Mouse (Mus musculus): ENCODE measurements at regions not wholly inside any gene's neighbourhood (a gene's known extent, or its start where the extent isn't known, plus 50 kb on each side); places are given as distances from the start of the nearest gene placed in this dataset.
A peak's percentile ranks its signal among the peaks of the same experiment; 100 is the strongest.
"Not testable (repeated sequence)": the region's sequence is repeated elsewhere in the genome, so short reads cannot be mapped to it uniquely, and the experiment has no call there.

GRCm38 (mm10) chr16:31573833-31574232 is 89.4 kb upstream of the Dlg1 start:
- H3K27ac ChIP-seq (ENCODE audit: low read length); ATAC-seq (ENCODE audit: insufficient read depth, low FRiP score); H3K36me3 ChIP-seq (ENCODE audit: control insufficient read depth, insufficient read depth, low read length); H3K4me2 ChIP-seq (ENCODE audit: low read depth, low read length); H3K9ac ChIP-seq (ENCODE audit: low read length); H3K4me3 ChIP-seq (replicated peaks; ENCODE audit: low read length); H3K9me3 ChIP-seq (replicated peaks; ENCODE audit: control insufficient read depth, low read length); H3K4me1 ChIP-seq (ENCODE audit: control insufficient read depth, insufficient read depth, low read length); H3K27me3 ChIP-seq (ENCODE audit: control insufficient read depth, insufficient read depth, low read length): not testable (repeated sequence)
- WGBS: 89% methylated on average over 9 of the region's 9 CpGs

- H3K4me2 ChIP-seq (ENCODE audit: low read depth, low read length): peak overlapping the region; percentile 30
- H3K4me3 ChIP-seq (replicated peaks; ENCODE audit: low read length): 0 out of 2 replicates have a peak overlapping the region, but pooled peaks have one; percentile 2
- not testable (repeated sequence) for H3K4me1 ChIP-seq (ENCODE audit: control insufficient read depth, insufficient read depth, low read length); H3K27me3 ChIP-seq (ENCODE audit: control insufficient read depth, insufficient read depth, low read length); H3K9me3 ChIP-seq (replicated peaks; ENCODE audit: control insufficient read depth, low read length); H3K27ac ChIP-seq (ENCODE audit: low read length); H3K36me3 ChIP-seq (ENCODE audit: control insufficient read depth, insufficient read depth, low read length); H3K9ac ChIP-seq (ENCODE audit: low read length)
- 11% methylated on average over 11 of the region's 11 CpGs for WGBS
- peak; percentile 50 for ATAC-seq (ENCODE audit: insufficient read depth, low FRiP score)
These were observed 87.6 kb upstream of the Dlg1 start for GRCm38 (mm10) chr16:31575646-31576045.

GRCm38 (mm10) chr16:31576422-31576821 is 86.8 kb upstream of the Dlg1 start:
- H3K4me1 ChIP-seq (ENCODE audit: control insufficient read depth, insufficient read depth, low read length): peaks cover 5% of the 10 kb centered on the region; the same call in 1 of the 2 replicates
- H3K27ac ChIP-seq (ENCODE audit: low read length): no peak overlapping the region
- no peaks in the 10 kb centered on the region for H3K36me3 ChIP-seq (ENCODE audit: control insufficient read depth, insufficient read depth, low read length)
- H3K9me3 ChIP-seq (replicated peaks; ENCODE audit: control insufficient read depth, low read length): no peaks in the 10 kb centered on the region
- no peak for ATAC-seq (ENCODE audit: insufficient read depth, low FRiP score)
- no peak overlapping the region for H3K9ac ChIP-seq (ENCODE audit: low read length)
- no peak overlapping the region for H3K4me3 ChIP-seq (replicated peaks; ENCODE audit: low read length)
- H3K27me3 ChIP-seq (ENCODE audit: control insufficient read depth, insufficient read depth, low read length): no peaks in the 10 kb centered on the region
- no peak overlapping the region for H3K4me2 ChIP-seq (ENCODE audit: low read depth, low read length)
- WGBS: 45% methylated on average over 8 of the region's 8 CpGs

- H3K27ac ChIP-seq (ENCODE audit: low read length): no peak overlapping the region
- no peak for ATAC-seq (ENCODE audit: insufficient read depth, low FRiP score)
- no peaks in the 10 kb centered on the region for H3K27me3 ChIP-seq (ENCODE audit: control insufficient read depth, insufficient read depth, low read length)
- no peaks in the 10 kb centered on the region for H3K36me3 ChIP-seq (ENCODE audit: control insufficient read depth, insufficient read depth, low read length)
- H3K4me2 ChIP-seq (ENCODE audit: low read depth, low read length): no peak overlapping the region
- no peaks in the 10 kb centered on the region for H3K9me3 ChIP-seq (replicated peaks; ENCODE audit: control insufficient read depth, low read length)
- peaks cover 5% of the 10 kb centered on the region; the same call in 1 of the 2 replicates for H3K4me1 ChIP-seq (ENCODE audit: control insufficient read depth, insufficient read depth, low read length)
- no peak overlapping the region for H3K4me3 ChIP-seq (replicated peaks; ENCODE audit: low read length)
- H3K9ac ChIP-seq (ENCODE audit: low read length): no peak overlapping the region
- 57% methylated on average over 7 of the region's 7 CpGs for WGBS
These were observed 85.9 kb upstream of the Dlg1 start for GRCm38 (mm10) chr16:31577347-31577746.

- Histone ChIP-seq H3K27me3 (ENCODE audit: control insufficient read depth, insufficient read depth, low read length) (no peaks in the 10 kb centered on the region), H3K36me3 (ENCODE audit: control insufficient read depth, insufficient read depth, low read length) (no peaks in the 10 kb centered on the region), H3K27ac (ENCODE audit: low read length) (no peak overlapping the region), H3K4me3 (replicated peaks; ENCODE audit: low read length) (no peak overlapping the region), H3K4me2 (ENCODE audit: low read depth, low read length) (no peak overlapping the region), H3K9ac (ENCODE audit: low read length) (no peak overlapping the region), H3K4me1 (ENCODE audit: control insufficient read depth, insufficient read depth, low read length) (peaks cover 5% of the 10 kb centered on the region; the same call in 1 of the 2 replicates), H3K9me3 (replicated peaks; ENCODE audit: control insufficient read depth, low read length) (no peaks in the 10 kb centered on the region)
- WGBS: 85% methylated on average over 3 of the region's 3 CpGs
- ATAC-seq (ENCODE audit: insufficient read depth, low FRiP score): no peak
These were observed 83.9 kb upstream of the Dlg1 start for GRCm38 (mm10) chr16:31579318-31579717.

GRCm38 (mm10) chr16:31580779-31581178 is 82.5 kb upstream of the Dlg1 start:
- no peak for ATAC-seq (ENCODE audit: insufficient read depth, low FRiP score)
- H3K27me3 ChIP-seq (ENCODE audit: control insufficient read depth, insufficient read depth, low read length): no peaks in the 10 kb centered on the region
- no peak overlapping the region for H3K4me2 ChIP-seq (ENCODE audit: low read depth, low read length)
- H3K4me1 ChIP-seq (ENCODE audit: control insufficient read depth, insufficient read depth, low read length): no peaks in the 10 kb centered on the region
- H3K36me3 ChIP-seq (ENCODE audit: control insufficient read depth, insufficient read depth, low read length): no peaks in the 10 kb centered on the region
- H3K4me3 ChIP-seq (replicated peaks; ENCODE audit: low read length): no peak overlapping the region
- H3K9ac ChIP-seq (ENCODE audit: low read length): no peak overlapping the region
- no peak overlapping the region for H3K27ac ChIP-seq (ENCODE audit: low read length)
- no peaks in the 10 kb centered on the region for H3K9me3 ChIP-seq (replicated peaks; ENCODE audit: control insufficient read depth, low read length)
- 91% methylated on average over 6 of the region's 6 CpGs for WGBS

GRCm38 (mm10) chr16:31582885-31583284 is 80.4 kb upstream of the Dlg1 start:
- WGBS: 80% methylated on average over 4 of the region's 4 CpGs
- H3K9me3 ChIP-seq (replicated peaks; ENCODE audit: control insufficient read depth, low read length): no peaks in the 10 kb centered on the region
- no peaks in the 10 kb centered on the region for H3K27me3 ChIP-seq (ENCODE audit: control insufficient read depth, insufficient read depth, low read length)
- H3K27ac ChIP-seq (ENCODE audit: low read length): no peak overlapping the region
- no peak for ATAC-seq (ENCODE audit: insufficient read depth, low FRiP score)
- no peaks in the 10 kb centered on the region for H3K4me1 ChIP-seq (ENCODE audit: control insufficient read depth, insufficient read depth, low read length)
- H3K36me3 ChIP-seq (ENCODE audit: control insufficient read depth, insufficient read depth, low read length): no peaks in the 10 kb centered on the region
- no peak overlapping the region for H3K4me3 ChIP-seq (replicated peaks; ENCODE audit: low read length)
- no peak overlapping the region for H3K9ac ChIP-seq (ENCODE audit: low read length)
- no peak overlapping the region for H3K4me2 ChIP-seq (ENCODE audit: low read depth, low read length)

GRCm38 (mm10) chr16:31583627-31584026 is 79.6 kb upstream of the Dlg1 start:
- Histone ChIP-seq H3K4me2 (ENCODE audit: low read depth, low read length) (no peak overlapping the region), H3K36me3 (ENCODE audit: control insufficient read depth, insufficient read depth, low read length) (no peaks in the 10 kb centered on the region), H3K9me3 (replicated peaks; ENCODE audit: control insufficient read depth, low read length) (no peaks in the 10 kb centered on the region), H3K9ac (ENCODE audit: low read length) (no peak overlapping the region), H3K27me3 (ENCODE audit: control insufficient read depth, insufficient read depth, low read length) (no peaks in the 10 kb centered on the region), H3K4me1 (ENCODE audit: control insufficient read depth, insufficient read depth, low read length) (no peaks in the 10 kb centered on the region), H3K4me3 (replicated peaks; ENCODE audit: low read length) (no peak overlapping the region), H3K27ac (ENCODE audit: low read length) (no peak overlapping the region)
- WGBS: 83% methylated on average over 2 of the region's 2 CpGs
- ATAC-seq (ENCODE audit: insufficient read depth, low FRiP score): no peak

GRCm38 (mm10) chr16:31584216-31584823 is 78.9 kb upstream of the Dlg1 start:
- Histone ChIP-seq H3K4me1 (ENCODE audit: control insufficient read depth, insufficient read depth, low read length) (no peaks in the 10 kb centered on the region), H3K27me3 (ENCODE audit: control insufficient read depth, insufficient read depth, low read length) (no peaks in the 10 kb centered on the region), H3K4me2 (ENCODE audit: low read depth, low read length) (no peak overlapping the region), H3K9ac (ENCODE audit: low read length) (no peak overlapping the region), H3K4me3 (replicated peaks; ENCODE audit: low read length) (no peak overlapping the region), H3K9me3 (replicated peaks; ENCODE audit: control insufficient read depth, low read length) (no peaks in the 10 kb centered on the region), H3K27ac (ENCODE audit: low read length) (no peak overlapping the region), H3K36me3 (ENCODE audit: control insufficient read depth, insufficient read depth, low read length) (no peaks in the 10 kb centered on the region)
- ATAC-seq (ENCODE audit: insufficient read depth, low FRiP score): no peak
- 47% methylated on average over 4 of the region's 4 CpGs for WGBS

Data from stomach, embryonic 16.5 days (tissue).